Mouse (Mus musculus) hindbrain, postnatal 0 days (tissue): ENCODE measurements at regions not wholly inside any gene's neighbourhood (a gene's known extent, or its start where the extent isn't known, plus 50 kb on each side); places are given as distances from the start of the nearest gene placed in this dataset.

Experiments
- ATAC-seq: fragments of 200-750 bp; cut with Nextera tagmentation; 2 replicates; pipeline ENCODE4 v1.8.0; 2017; ENCODE audit warnings: mild to moderate bottlenecking, moderate TSS enrichment, moderate library complexity
- DNase-seq: peaks from one replicate; pipeline ENCODE4 v3.0.0-alpha.2; 2015; ENCODE audit warnings: low spot score
- H3K27ac ChIP-seq: fragments of 300-500 bp; sonication (generic); 2 replicates; pipeline ENCODE4 v1.5.1; 2014; ENCODE audit warnings: mild to moderate bottlenecking
- H3K27me3 ChIP-seq: fragments of 300-500 bp; sonication (generic); 2 replicates; pipeline ENCODE4 v1.6.1; 2014; ENCODE audit warnings: low read length, mixed read lengths; ENCODE audit not compliant: insufficient read depth
- H3K36me3 ChIP-seq: fragments of 300-500 bp; sonication (generic); 2 replicates; pipeline ENCODE4 v1.6.1; 2014; ENCODE audit warnings: low read length, mixed read lengths; ENCODE audit not compliant: insufficient read depth
- H3K4me1 ChIP-seq: fragments of 300-500 bp; sonication (generic); 2 replicates; pipeline ENCODE4 v1.6.1; 2014; ENCODE audit warnings: antibody characterized with exemption, low read length, mixed read lengths; ENCODE audit not compliant: insufficient read depth
- H3K4me2 ChIP-seq: fragments of 300-500 bp; sonication (generic); 2 replicates; pipeline ENCODE4 v1.6.1; 2014; ENCODE audit warnings: low read depth, mild to moderate bottlenecking, low read length, moderate library complexity, mixed read lengths
- H3K4me3 ChIP-seq: fragments of 300-500 bp; sonication (generic); 2 replicates; pipeline ENCODE4 v1.5.1; 2014; ENCODE audit warnings: low read length
- H3K9ac ChIP-seq: fragments of 300-500 bp; sonication (generic); replicated peaks from 2 replicates; pipeline ENCODE4 v1.6.1; 2014; ENCODE audit warnings: mild to moderate bottlenecking, low read length, moderate library complexity, mixed read lengths
- H3K9me3 ChIP-seq: fragments of 300-500 bp; sonication (generic); 2 replicates; pipeline ENCODE4 v1.6.1; 2016; ENCODE audit warnings: low read length, mixed read lengths
- CTCF ChIP-seq: IDR thresholded peaks from 2 replicates; pipeline ENCODE4 v1.5.1; 2016; ENCODE audit warnings: antibody characterized with exemption, control low read depth, low read depth
- WGBS: fragments of 180-500 bp; shearing (Covaris S2); extraction: QIAGEN DNeasy Blood & Tissue Kit; methylation state at CpG from one replicate; pipeline ENCODE4 v1.1.7; 2014; 5-methylcytosine and 5-hydroxymethylcytosine counted together

- DNase-seq (no peak), ATAC-seq (no peak)
- no peaks in the 10 kb centered on the region for H3K27me3 ChIP-seq
- TF ChIP-seq CTCF, result no peak
- no peak overlapping the region for H3K4me2 ChIP-seq
- H3K4me3 ChIP-seq, result no peak overlapping the region
- no peaks in the 10 kb centered on the region for H3K4me1 ChIP-seq
- no peaks in the 10 kb centered on the region for H3K9me3 ChIP-seq
- H3K36me3 ChIP-seq, result no peaks in the 10 kb centered on the region
- 75% methylated on average over 2 of the region's 2 CpGs for WGBS
- H3K9ac ChIP-seq, result no peak overlapping the region
- H3K27ac ChIP-seq, result no peak overlapping the region
Measured at GRCm38 (mm10) chr7:51247695-51248094, 263.1 kb upstream of the Ano5 start.

GRCm38 (mm10) chr7:51254461-51254860 is 256.4 kb upstream of the Ano5 start:
- Histone ChIP-seq H3K27ac (no peak overlapping the region), H3K36me3 (no peaks in the 10 kb centered on the region), H3K9ac (no peak overlapping the region), H3K4me1 (no peaks in the 10 kb centered on the region), H3K9me3 (no peaks in the 10 kb centered on the region), H3K4me2 (no peak overlapping the region), H3K27me3 (no peaks in the 10 kb centered on the region), H3K4me3 (no peak overlapping the region)
- WGBS, result 54% methylated on average over 2 of the region's 2 CpGs
- peak; percentile 52 for DNase-seq
- ATAC-seq, result peak; percentile 61
- TF ChIP-seq CTCF, result no peak

GRCm38 (mm10) chr7:51259160-51259831 is 251.5 kb upstream of the Ano5 start:
- no peak overlapping the region for H3K4me3 ChIP-seq
- ATAC-seq (no peak), DNase-seq (peak; percentile 16)
- H3K27ac ChIP-seq, result no peak overlapping the region
- H3K36me3 ChIP-seq, result no peaks in the 10 kb centered on the region
- H3K27me3 ChIP-seq, result no peaks in the 10 kb centered on the region
- no peaks in the 10 kb centered on the region for H3K9me3 ChIP-seq
- H3K4me2 ChIP-seq, result no peak overlapping the region
- no peak for TF ChIP-seq CTCF
- WGBS, result 54% methylated on average over 2 of the region's 2 CpGs
- no peaks in the 10 kb centered on the region for H3K4me1 ChIP-seq
- H3K9ac ChIP-seq, result no peak overlapping the region

- Histone ChIP-seq H3K4me3 (no peak overlapping the region), H3K27ac (no peak overlapping the region), H3K9me3 (no peaks in the 10 kb centered on the region), H3K27me3 (no peaks in the 10 kb centered on the region), H3K4me2 (no peak overlapping the region), H3K9ac (no peak overlapping the region), H3K4me1 (no peaks in the 10 kb centered on the region), H3K36me3 (no peaks in the 10 kb centered on the region)
- no peak for TF ChIP-seq CTCF
- 65% methylated on average over 4 of the region's 4 CpGs for WGBS
- DNase-seq, result peak; percentile 3
- ATAC-seq, result no peak
Measured at GRCm38 (mm10) chr7:51264166-51264565, 246.7 kb upstream of the Ano5 start.

GRCm38 (mm10) chr7:51265896-51266295 is 244.9 kb upstream of the Ano5 start:
- H3K36me3 ChIP-seq, result no peaks in the 10 kb centered on the region
- H3K4me2 ChIP-seq, result no peak overlapping the region
- ATAC-seq, result no peak
- H3K27me3 ChIP-seq, result no peaks in the 10 kb centered on the region
- H3K4me1 ChIP-seq, result no peaks in the 10 kb centered on the region
- no peak for DNase-seq
- H3K9ac ChIP-seq, result no peak overlapping the region
- WGBS, result 61% methylated on average over 1 of the region's 1 CpGs
- no peaks in the 10 kb centered on the region for H3K9me3 ChIP-seq
- TF ChIP-seq CTCF, result no peak
- no peak overlapping the region for H3K27ac ChIP-seq
- no peak overlapping the region for H3K4me3 ChIP-seq

- ATAC-seq (no peak), DNase-seq (no peak)
- 66% methylated on average over 5 of the region's 5 CpGs for WGBS
- Histone ChIP-seq H3K4me1 (no peaks in the 10 kb centered on the region), H3K9me3 (no peaks in the 10 kb centered on the region), H3K9ac (no peak overlapping the region), H3K27me3 (no peaks in the 10 kb centered on the region), H3K27ac (no peak overlapping the region), H3K4me3 (no peak overlapping the region), H3K4me2 (no peak overlapping the region), H3K36me3 (no peaks in the 10 kb centered on the region)
- no peak for TF ChIP-seq CTCF
Measured at GRCm38 (mm10) chr7:51266879-51267278, 243.9 kb upstream of the Ano5 start.

- Histone ChIP-seq H3K9ac (no peak overlapping the region), H3K9me3 (no peaks in the 10 kb centered on the region), H3K4me3 (no peak overlapping the region), H3K27ac (no peak overlapping the region), H3K4me1 (no peaks in the 10 kb centered on the region), H3K36me3 (no peaks in the 10 kb centered on the region), H3K4me2 (no peak overlapping the region), H3K27me3 (no peaks in the 10 kb centered on the region)
- no peak for TF ChIP-seq CTCF
- DNase-seq, result no peak
- ATAC-seq, result no peak
- 37% methylated on average over 4 of the region's 4 CpGs for WGBS
Measured at GRCm38 (mm10) chr7:51268743-51269142, 242.1 kb upstream of the Ano5 start.
